Mouse (Mus musculus) left cerebral cortex, postnatal 36 days (tissue): ENCODE measurements around the gene Mrpl12. TPM values are rescaled to one million over a fixed set of nuclear protein-coding genes. Genes with fewer than 3 reads are reported as not detected.
"Not testable (repeated sequence)": the region's sequence is repeated elsewhere in the genome, so short reads cannot be mapped to it uniquely, and the experiment has no call there.

Experiments used
- DNase-seq, 2 experiments: peaks; one replicate each; pipeline ENCODE4 v3.0.0; 2021 to 2022; ENCODE audit warnings: low spot score in 2 of 2, mixed read lengths in 1 of 2
- intact Hi-C: fragments of 180-260 bp; cut with DNase I; formaldehyde crosslinking; loops from one replicate; pipeline ENCODE4 v1.15.1; 2025
- total RNA-seq, 2 experiments: library from RNA; stranded (reverse); gene quantifications; 2 replicates each; pipeline ENCODE4 v1.2.3; 2021

The Mrpl12 gene
- total RNA-seq, 2 experiments from 2014 or later: 75.6 to 78.5 TPM

DNA sequence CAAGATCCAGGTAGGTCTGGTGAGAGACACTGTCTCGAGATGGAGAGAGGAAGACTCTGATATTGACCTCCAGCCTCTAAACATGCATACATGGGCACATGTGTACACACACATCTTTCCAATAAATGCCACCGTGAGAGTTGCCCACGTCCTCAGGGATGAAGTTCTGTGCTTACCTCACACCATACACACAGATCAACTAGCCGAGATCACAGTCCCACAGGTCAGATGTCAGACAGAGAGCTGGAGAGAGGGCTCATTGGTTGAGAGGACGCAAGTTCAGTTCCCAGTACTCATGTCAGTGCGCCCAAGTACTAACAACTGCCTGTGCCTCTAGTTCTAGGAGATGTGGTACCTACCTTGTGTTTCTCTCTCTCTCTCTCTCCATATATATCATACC, 16.6 kb downstream of the Mrpl12 start:
- intact Hi-C loops: no loop called here
- DNase-seq: no peak

- no peak for DNase-seq
Measured at GRCm38 (mm10) chr11:120501701-120502100, 17.3 kb downstream of the Mrpl12 start.

DNA sequence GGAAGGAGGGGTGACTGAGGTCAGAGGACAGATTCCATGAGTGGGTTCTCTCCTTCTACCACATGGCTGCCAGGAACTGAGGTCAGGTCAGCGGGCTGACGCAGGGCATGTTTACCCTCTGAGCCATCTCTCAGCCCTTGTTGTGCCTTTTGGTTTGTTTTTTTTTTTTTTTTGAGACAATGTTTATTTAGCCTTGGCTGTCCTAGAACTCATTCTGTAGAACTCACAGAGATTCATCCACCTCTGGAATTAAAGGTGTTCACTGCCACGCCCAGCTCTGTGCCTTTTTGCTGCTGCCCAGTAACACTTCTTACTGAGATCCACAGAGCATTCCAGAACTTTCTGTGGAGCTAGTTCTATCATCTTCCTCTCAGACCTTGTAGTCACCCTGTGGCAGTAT, 21.2 kb downstream of the Mrpl12 start:
- intact Hi-C loops: no loop called here
- DNase-seq: no peak

More at GRCm38 (mm10) chr11:120501701-120502100, 17.3 kb downstream of the Mrpl12 start:
- intact Hi-C loops: no loop called here

DNA sequence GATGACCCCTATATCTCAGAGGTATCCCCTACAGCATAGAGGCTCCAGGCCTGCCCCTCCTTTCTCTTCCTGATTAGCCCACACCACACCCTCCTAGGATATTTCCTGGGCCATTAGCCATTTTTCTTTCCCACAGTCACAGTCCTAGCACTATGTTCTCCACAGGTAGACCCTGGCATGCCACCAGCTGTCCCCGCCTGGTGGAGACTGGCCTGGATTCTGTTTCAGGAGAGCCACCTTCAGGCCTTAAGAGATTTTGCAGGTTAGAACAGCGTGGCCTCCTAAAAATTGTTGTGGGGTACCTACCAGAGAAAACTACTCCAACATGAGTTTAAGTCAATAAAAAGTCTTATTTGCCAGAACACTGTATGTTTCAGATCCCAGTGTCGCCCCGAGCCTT, 22.5 kb downstream of the Mrpl12 start:
- intact Hi-C loops: no loop called here
- DNase-seq: no peak

DNA sequence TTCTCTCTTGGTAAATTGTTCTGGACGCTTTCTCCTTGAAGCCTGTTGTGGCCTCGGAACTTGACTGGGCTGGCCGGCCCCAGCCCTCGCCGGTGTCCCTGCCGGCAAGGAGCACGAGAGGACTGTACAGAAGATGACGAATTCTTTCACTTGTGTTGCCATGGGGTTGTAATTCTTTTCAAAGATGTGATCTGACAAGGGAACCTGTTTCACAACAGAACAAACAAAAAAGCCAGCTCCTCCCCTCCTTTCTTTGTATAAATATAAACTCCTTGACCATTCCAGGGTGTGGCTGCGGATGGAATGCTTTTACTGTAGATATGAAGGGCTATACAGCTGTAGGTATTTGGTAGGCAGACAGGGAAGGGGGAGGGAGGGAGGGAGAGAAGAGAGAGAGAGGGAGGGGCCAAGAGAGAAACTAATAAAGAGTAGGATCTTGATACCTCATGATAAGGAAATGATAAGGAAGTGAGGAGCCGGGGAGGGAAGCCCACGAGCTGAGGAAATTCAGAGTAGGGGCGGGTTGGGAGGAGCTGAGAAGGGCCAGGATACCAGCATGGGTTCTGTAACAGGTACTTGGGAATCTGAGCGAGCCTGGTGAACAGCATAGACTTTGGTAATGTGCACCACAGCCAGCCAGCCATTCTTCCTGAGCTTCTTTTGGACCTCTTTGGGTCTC, 23.3 kb downstream of the Mrpl12 start:
- intact Hi-C loops: no loop called here
- no peak for DNase-seq

DNA sequence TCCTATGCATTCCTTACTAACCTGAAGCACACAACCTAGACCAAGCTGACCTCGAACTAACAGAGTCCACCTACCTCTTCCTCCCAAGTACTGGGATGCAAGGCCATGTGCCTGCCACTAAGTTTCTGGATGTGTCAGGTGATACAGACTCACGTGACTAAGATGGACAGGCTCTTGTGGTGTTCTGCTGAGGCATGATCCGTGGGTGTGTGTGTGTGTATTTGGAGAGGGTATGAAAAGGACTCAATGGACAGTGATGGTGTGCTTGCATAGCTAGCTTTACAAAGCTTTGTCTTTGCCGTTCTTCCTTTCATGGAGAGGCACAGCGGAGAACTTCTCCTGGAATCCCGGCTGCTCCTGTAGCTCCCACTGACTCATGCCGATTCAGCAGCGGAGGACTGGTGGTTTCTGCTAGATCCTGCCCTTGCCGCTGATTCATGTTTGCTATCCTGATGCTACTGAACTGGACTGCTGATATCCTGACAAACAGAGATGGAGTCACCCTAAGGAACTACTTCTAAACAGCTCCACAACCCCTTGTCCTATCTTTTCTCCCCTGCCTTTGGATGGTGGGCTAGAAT, 24.0 kb downstream of the Mrpl12 start:
- DNase-seq: no peak
- intact Hi-C loops: no loop called here

- intact Hi-C loops: no loop called here
- no peak for DNase-seq
Measured at GRCm38 (mm10) chr11:120509940-120510339, 25.5 kb downstream of the Mrpl12 start.

GRCm38 (mm10) chr11:120510375-120511030, 26.1 kb downstream of the Mrpl12 start:
- DNase-seq: no peak
- intact Hi-C loops: no loop called here

- intact Hi-C loops: no loop called here
- DNase-seq: no peak
Measured at GRCm38 (mm10) chr11:120512790-120513453, 28.5 kb downstream of the Mrpl12 start.

DNA sequence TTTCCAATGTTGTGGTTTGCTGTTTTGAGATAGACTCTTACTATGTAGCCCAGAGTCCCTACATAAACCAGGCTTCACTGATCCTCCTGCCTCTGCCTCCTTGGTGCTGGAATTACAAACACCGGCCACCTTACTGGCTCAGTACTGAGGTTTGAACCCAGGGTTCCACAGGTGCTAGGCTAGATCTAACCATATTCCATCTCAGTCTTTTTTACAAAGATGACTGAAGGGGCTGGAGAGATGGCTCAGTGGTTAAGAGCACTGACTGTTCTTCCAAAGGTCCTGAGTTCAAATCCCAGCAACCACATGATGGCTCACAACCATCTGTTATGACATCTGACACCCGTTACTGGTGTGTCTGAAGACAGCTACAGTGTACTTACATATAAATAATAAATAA, 29.8 kb downstream of the Mrpl12 start:
- DNase-seq: not testable (repeated sequence)
- intact Hi-C loops: loop anchor here (2.0 kb wide), 1 partner anchor 57 kb away; no protein-coding TSS in a partner anchor

GRCm38 (mm10) chr11:120515611-120516010, 31.2 kb downstream of the Mrpl12 start:
- DNase-seq: peak; percentile 78 to 81
- intact Hi-C loops: loop anchor here (2.0 kb wide), 1 partner anchor 55 kb away; no protein-coding TSS in a partner anchor

GRCm38 (mm10) chr11:120517147-120517546, 32.7 kb downstream of the Mrpl12 start:
- intact Hi-C loops: no loop called here
- no peak for DNase-seq

- DNase-seq: peak; percentile 82 to 87
- intact Hi-C loops: no loop called here
Measured at GRCm38 (mm10) chr11:120518027-120518426, 33.6 kb downstream of the Mrpl12 start.

DNA sequence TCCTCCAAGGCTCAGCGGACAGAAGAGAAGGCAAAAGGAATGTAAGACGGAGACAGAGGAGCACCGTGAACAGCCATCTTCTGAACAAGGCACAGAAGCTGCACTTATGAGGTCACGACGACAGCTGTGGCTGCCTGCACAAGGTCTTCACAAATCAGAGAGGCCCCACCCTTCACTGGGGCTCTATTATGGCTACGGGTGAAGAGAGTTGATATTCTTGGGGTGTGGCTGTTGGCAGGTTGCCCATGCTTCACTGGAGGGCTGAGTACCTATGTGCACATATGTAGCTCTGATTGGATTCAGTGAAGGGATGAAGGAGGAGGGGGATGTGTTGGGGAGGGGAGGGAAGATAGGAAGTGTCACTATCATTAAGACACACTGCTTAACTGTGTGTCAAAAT, 34.1 kb downstream of the Mrpl12 start:
- no peak for DNase-seq
- intact Hi-C loops: no loop called here

DNA sequence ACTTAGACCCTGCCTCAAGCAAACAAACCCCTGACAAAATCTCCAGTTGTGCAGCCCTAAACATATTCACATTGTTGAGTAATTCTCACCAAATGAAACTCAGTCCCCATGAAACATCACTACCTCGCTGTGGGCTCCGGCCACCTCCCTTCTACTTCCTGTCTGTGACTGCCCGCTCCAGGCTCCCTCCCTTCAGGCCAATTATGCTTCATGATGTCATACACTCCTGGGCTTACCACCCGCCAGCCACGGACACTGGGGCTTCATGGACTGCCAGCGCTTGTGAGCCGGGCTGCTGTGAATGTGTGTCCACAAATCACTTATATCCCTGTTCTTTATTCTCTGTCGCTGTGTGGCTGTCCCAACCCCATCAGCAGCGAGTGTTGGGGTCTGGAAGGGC, 35.3 kb downstream of the Mrpl12 start:
- intact Hi-C loops: no loop called here
- DNase-seq: no peak

- no peak for DNase-seq
- intact Hi-C loops: no loop called here
Measured at GRCm38 (mm10) chr11:120520498-120520897, 36.1 kb downstream of the Mrpl12 start.

DNA sequence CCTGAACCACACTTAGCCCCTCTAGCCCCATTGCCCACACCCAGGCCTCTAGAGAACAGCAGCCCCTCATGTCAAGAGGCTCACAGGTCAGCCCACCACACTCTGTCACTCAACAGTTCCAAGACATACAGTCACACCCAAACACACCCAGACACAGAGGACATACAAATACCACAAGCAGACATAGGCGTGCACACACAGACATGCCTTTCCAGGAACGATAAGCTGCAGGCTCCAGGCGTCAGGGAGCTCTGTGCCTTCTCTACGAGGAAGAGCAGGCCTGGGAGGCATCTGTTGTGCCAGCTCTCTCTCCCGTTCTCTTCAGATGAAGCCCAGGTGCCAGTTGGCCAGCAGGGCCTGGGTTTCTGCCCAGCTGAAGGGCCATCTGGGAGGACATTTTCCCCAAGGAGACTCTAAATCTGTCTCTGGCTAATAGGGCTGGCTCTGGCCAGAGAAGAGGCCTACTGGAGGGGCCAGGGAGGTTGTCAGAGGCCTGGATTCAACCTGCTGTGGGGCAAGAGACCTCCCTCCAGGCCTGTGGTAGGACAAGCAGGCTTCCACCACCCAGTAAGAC, 36.6 kb downstream of the Mrpl12 start:
- intact Hi-C loops: no loop called here
- DNase-seq: no peak

DNA sequence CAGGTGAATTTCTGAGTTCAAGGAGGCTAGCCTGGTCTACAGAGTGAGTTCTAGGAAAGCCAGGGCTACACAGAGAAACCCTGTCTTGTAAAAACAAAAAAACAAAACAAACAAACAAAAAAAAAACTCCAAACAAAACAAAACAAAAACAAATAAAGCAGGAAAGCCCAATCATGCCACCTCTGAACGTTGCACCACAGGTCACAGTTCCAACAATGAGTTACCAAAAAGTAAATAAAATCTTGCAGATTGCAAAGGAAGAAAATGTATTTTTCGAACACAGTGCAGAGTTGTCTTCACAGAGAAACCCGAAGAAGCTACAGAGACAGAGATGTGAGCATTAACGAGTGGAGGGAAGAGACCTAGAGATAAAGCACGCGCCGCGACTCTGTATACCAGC, 38.2 kb downstream of the Mrpl12 start:
- intact Hi-C loops: no loop called here
- no peak for DNase-seq

DNA sequence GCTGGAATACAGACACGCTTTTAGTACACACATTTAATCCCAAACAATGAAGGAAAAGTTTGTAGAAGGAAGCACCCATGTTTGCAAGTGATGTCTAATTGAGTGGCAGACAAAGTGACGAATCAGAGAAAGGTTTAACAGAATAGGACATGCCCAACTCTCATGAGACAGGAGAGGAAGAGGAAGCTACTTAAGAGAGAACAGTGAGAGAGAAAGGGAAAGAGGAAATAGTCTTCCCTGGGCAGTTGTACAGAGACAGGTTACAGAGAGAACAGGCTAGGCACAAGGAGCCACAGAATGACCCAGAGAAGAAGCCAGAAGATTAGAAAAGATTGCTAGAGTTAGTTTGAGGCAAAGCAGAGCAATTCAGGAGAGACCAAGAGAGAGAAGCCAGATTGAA, 41.5 kb downstream of the Mrpl12 start:
- intact Hi-C loops: no loop called here
- DNase-seq: no peak

GRCm38 (mm10) chr11:120527690-120528354, 43.4 kb downstream of the Mrpl12 start:
- DNase-seq: no peak
- intact Hi-C loops: no loop called here
